Mouse (Mus musculus) thymus, adult 2 months (tissue): Measurements from ENCODE around the gene Hist1h1c.

ENCODE experiments used
- CTCF ChIP-seq: fragments of 200-500 bp; IDR thresholded peaks from 2 replicates; pipeline ENCODE4 v1.5.1; 2012; ENCODE audit warnings: mild to moderate bottlenecking, control low read depth, low read length, moderate library complexity, borderline replicate concordance; ENCODE audit not compliant: control insufficient read depth, poor library complexity, insufficient read depth; ENCODE audit errors: extremely low read depth
- POLR2A ChIP-seq: fragments of 200-500 bp; IDR thresholded peaks from 2 replicates; pipeline ENCODE4 v1.6.1; 2012; ENCODE audit warnings: mild to moderate bottlenecking, low read length, control low read depth, moderate library complexity; ENCODE audit not compliant: control insufficient read depth, poor library complexity, insufficient read depth; ENCODE audit errors: extremely low read depth

GRCm38 (mm10) chr13:23737091-23737490, 1.5 kb upstream of the Hist1h1c start:
- TF ChIP-seq POLR2A (no peak), CTCF (no peak)
